Mouse (Mus musculus) T-cell, adult 2 months (primary cell): ENCODE data around the gene Ltbp2.
A peak's percentile ranks its signal among the peaks of the same experiment; 100 is the strongest.

ENCODE experiments used
- DNase-seq: peaks from one replicate; pipeline ENCODE4 v3.0.0; 2022; ENCODE audit warnings: low spot score

Gene Ltbp2

GRCm38 (mm10) chr12:84876481-84877121, at the start of gene Ltbp2:
Gene Ltbp2, minus strand, starts transcription at chr12:84876532.
- DNase-seq = peak; percentile 82

GRCm38 (mm10) chr12:84924324-84924723, 48.0 kb upstream of the Ltbp2 start:
- no peak for DNase-seq

GRCm38 (mm10) chr12:84921881-84922419, 45.6 kb upstream of the Ltbp2 start:
- no peak for DNase-seq

- no peak for DNase-seq
Observed at GRCm38 (mm10) chr12:84918809-84919208, 42.5 kb upstream of the Ltbp2 start.

DNA sequence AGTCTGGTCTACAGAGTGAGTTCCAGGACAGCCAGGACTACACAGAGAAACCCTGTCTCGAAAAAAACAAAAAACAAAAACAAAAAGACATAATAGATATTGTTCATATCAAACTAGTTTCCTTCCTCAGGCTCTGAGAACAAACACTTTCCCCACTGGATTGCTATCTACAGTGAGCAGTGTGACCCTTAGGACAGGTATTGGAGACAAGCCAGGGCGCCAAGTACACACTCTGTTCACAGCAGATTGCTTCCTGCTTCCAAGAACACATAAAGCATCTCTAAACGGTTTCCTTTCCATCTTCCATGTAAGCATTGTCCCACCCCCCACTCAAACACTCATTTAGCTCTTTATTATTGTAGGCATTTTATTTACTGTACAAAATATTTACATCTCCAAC, 41.5 kb upstream of the Ltbp2 start:
- no peak for DNase-seq

DNA sequence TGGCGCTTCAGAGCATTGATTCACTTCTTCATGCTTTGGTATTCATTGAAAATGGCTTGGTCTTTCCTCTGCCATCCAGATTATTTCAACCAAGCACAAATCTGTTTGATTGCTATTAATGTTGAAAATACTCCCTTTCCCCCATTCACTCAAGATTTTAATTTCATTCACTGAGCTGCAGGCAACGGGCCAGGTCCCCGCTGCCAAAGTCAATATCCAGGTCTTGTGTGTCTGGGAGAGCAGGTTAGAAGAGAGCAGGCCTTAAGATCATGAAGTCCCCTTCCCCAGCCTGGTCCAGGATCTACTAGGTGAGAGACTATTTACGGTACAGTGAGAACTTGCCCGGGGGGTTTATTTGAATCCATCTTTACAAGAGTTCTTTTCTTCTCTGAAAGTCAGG, 38.6 kb upstream of the Ltbp2 start:
- no peak for DNase-seq

DNA sequence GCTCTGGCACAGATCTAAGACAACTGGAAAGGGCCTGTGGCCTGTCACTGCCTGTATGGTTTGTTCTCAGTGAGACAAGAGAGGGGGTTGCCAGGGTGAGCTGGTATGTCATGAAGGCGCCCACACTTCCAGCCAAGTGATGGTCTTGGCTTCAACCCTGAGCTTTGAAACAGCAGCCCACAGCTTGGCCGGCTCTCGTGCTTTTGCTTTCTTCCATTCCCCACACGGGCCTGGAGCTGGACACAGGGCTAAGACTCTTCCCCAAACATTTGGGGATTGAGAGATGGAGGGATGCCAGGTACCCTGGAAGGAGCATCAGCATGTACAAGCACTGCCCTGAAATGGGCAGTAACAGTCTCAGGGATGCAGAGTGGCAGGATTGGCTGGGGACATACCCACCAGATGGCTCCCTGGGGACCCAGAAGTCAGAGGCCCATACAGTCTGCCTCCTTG, 36.3 kb upstream of the Ltbp2 start:
- DNase-seq = no peak

GRCm38 (mm10) chr12:84911640-84912039, 35.3 kb upstream of the Ltbp2 start:
- no peak for DNase-seq

DNA sequence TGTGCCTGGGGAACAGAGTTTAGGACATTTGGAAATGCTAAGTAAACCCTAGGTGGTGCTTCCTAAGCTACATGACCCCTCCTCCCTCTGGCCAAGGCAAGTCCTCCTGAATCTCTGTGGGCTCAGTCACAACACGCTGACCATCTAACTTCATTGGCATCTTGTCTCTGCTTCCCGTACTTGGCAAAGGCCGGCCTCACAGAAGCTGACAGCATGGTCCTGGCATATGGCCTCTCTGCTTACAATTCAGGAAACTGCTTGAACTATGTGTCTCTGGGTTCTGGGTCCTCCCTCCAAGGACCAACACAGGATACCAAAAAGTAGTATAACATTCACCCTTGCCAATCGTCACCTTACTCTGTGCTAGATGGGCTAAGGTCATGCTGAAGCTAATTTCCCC, 33.7 kb upstream of the Ltbp2 start:
- DNase-seq = no peak

DNA sequence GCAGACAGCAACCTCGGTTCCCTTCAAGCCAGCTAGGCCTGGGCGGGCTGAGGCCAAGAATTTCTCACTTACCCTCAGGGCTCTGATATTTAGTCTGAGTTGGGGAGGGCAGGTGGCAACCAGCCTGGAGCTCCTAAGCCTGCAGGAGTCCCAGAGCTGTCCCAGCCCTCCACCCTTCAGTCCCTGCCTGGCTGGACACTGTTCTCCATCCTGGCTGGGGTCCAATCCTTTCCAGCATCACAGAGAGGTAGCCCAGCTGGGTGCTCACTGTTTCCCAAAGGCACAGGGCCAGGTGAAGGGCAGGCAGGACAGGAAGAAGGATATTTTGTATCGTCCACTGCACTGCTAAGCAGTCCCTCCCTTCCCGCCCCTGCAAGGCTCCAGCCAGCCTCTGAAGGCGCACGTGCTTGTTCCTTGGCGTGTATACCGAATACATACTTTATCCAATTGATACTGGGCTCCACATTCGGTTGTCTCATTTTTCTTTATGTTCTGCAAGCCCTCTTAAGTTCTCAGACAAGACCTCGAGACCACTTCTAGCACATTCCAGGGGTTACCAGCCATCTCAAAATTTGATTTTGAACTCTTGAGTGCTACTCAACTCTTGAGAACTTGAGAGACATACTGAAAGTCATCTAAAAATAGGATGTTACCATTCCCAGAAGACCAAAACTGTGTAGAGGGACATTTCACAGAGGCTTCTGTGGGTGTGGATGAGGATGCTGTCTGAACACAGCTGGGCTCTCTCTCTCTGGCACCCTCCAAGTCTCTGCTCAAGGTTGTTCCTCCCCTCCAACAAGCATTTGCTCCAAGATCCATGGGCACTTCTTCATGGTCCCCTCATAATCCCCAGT, 31.5 kb upstream of the Ltbp2 start:
- DNase-seq = no peak

DNA sequence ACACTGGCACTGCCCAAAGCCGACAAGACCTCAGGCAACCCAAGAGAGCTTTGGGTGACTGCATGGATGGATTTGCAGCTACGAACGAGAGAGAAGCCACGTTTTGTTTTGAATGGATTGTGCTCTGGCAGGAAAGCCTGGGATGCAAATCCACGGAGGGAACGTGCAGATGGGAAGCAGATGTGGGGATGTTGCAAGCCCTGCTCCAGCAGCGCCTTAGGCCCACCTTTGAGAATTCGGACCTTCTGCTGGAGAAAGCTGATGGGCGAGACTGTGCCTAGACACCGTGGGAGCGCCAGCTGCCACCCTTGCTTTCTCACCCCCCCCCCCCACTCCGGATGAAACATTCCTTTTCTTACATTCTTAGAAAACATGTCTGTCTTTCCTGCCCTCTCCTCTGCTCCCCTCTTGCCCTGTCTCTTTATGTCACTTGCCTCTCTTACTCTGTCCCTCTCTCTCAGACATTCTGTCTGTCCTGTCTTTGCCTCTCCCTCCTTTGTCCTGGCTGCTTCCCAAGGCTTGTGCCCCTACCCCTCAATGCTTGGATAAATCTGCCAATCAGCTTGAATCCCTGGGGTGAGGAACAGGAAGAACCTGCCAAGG, 30.8 kb upstream of the Ltbp2 start:
- no peak for DNase-seq

- DNase-seq = no peak
Observed at GRCm38 (mm10) chr12:84904399-84904798, 28.1 kb upstream of the Ltbp2 start.

- no peak for DNase-seq
Observed at GRCm38 (mm10) chr12:84900317-84900716, 24.0 kb upstream of the Ltbp2 start.

DNA sequence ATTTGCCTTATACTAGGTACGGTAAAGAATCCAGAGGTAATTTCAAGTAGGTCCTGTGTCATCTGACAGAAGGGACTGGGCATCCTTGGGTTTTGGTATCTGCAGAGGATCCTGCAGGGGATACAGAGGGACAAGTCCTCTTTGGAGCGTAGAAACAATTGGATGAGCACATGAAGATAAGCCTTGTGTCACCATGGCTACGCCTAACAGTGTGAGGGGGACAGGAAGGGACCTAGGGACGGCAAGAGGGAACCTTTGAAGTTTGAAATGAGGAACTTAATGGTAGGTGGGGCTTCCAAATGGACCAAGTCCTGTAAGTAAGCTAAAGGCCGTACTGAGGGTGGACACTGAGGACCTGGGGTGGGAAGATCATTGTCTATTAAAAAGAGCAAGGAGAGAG, 21.0 kb upstream of the Ltbp2 start:
- DNase-seq = no peak

DNA sequence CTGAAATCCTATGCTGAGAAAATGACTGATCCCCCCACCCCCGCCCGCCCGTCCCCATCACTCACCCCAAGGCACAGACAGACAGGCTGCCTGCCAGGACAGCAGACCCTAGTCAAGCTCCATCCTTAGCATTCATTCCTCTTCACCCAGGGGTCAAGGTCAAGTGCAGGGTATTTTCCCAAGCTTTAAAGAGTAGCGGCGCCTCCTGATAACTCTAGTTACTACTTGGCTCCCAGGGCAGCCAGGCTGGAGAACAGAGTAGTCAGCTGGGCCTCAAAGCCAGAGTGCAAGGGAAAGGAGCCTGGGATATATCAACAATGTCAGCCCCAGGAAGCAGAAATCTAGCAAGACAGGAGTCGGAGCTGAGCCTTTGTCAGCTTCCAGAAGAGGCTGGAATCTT, 19.9 kb upstream of the Ltbp2 start:
- no peak for DNase-seq

- no peak for DNase-seq
Observed at GRCm38 (mm10) chr12:84893648-84894628, 17.6 kb upstream of the Ltbp2 start.

- DNase-seq = no peak
Observed at GRCm38 (mm10) chr12:84890289-84890688, 14.0 kb upstream of the Ltbp2 start.

DNA sequence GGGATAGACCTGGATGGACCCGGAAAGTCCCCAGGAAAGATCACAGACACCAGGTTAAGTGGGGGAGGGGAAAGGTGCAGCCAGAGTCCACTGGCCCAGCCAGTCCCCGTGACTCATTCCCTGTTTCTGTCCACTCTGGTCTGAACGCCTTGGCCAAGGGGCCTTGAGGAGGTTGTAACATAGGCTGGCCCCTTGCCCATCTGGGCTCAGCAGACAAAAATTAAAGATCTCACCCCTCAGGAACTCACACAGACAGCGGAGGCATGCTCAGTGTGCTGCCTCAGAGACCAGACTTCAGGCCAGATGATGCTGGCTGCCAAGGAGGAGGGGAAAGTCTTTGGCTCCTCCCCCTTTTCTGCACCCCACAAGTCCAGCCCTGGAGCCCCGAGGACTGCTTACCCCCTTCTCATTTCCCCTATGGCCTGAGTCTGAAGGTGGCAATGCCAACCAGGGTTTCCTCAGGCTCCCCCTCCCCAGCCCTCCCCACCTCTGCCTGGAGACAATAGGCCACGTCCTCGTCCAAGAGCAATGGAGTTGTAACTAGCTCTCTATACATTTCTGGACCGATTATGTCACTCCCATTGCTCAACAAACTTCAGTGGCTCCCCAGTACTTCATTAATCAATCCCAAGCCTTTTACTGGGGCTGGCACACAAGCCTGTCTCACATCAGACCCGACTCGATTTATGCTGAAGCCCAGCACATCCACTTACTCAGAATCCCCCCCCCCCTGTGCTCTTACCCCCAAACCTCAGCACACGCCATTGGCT, 9.0 kb upstream of the Ltbp2 start:
- no peak for DNase-seq

DNA sequence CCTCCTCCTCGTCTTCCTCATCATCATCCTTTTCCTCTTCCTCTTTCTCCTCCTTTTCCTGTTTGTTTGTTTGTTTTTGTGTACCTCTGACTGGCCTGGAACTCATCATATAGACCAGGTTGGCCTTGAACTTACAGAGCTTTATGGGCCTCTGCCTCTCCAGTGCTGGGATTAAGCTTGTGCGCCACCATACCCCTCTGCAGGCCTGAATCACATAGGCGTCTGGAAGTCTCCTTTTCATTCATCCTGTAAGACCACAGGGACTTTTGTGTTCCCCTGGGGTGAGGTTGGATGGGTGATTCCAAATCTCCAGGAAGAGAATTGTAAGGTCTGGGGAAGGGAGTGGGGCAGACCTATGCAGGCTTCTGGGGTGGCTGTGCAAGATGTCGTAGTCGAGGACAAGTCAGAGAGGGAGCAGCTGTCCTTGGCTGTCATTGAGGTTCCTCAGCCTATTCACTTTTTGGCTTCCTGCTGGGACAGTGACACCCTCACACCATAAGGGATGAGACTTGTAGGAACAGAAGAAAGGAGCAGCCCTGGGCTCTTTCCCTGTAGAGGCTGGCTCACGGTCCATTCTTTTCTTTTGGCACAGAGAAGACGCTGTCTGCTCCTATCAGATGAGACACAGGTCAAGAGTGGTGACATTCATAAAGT, 8.2 kb upstream of the Ltbp2 start:
- no peak for DNase-seq

DNA sequence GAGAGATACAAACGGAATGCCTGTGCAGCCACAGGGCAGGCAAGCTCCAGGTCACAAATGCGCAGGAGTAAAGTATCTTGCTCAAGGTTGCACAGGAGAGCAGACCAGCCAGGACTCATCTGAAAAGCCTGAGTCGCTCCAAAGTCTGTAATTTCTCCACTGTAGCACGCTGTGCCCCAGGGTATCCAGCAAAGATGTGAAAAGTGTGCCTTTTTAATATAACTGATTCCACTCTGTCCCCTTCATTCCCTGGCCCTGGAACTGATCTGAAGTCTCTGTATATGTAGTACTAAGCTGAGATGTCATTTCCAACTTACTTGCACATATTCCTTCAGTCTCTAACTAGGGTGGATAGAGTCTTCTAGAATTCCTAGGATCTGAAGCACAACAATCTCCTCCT, 6.5 kb upstream of the Ltbp2 start:
- DNase-seq = no peak
